Mouse (Mus musculus) myocyte (in vitro differentiated cells): ENCODE measurements around the gene Vps11.

Experiments used
- MAX ChIP-seq: IDR thresholded peaks from one replicate; pipeline ENCODE4 v1.6.1; 2011; ENCODE audit warnings: low read depth, mild to moderate bottlenecking, control low read depth
- MYOG ChIP-seq, 3 experiments: IDR thresholded peaks; one replicate each; pipeline ENCODE4 v1.6.1; 2011; ENCODE audit warnings: control low read depth in 2 of 3, low read depth in 2 of 3, mild to moderate bottlenecking in 2 of 3; ENCODE audit not compliant: insufficient read length in 2 of 3, control insufficient read depth in 1 of 3, insufficient read depth in 1 of 3
- POLR2A ChIP-seq: IDR thresholded peaks from one replicate; pipeline ENCODE4 v1.6.1; 2011; ENCODE audit warnings: low read depth, mild to moderate bottlenecking, control low read depth, moderate library complexity; ENCODE audit not compliant: insufficient read length
- POLR2AphosphoS2 ChIP-seq: IDR thresholded peaks from one replicate; pipeline ENCODE4 v1.6.1; 2011; ENCODE audit warnings: low read depth, control low read depth; ENCODE audit not compliant: insufficient read length
- USF1 ChIP-seq: IDR thresholded peaks from one replicate; pipeline ENCODE4 v1.6.1; 2011; ENCODE audit warnings: low read depth, mild to moderate bottlenecking, control low read depth, moderate library complexity

GRCm38 (mm10) chr9:44318826-44319095 lies 42.7 kb downstream of the Vps11 start:
- TF ChIP-seq MYOG (IDR thresholded peaks at IDR 0.05; ENCODE audit: control insufficient read depth in 1 of 3, insufficient read depth in 1 of 3, insufficient read length in 2 of 3, low read depth in 2 of 3) = no peak
- TF ChIP-seq POLR2AphosphoS2 = no peak
- TF ChIP-seq POLR2A = no peak
- TF ChIP-seq USF1 = no peak
- no peak for TF ChIP-seq MAX
